In genomic region chr11:68648385-68649148, GRCm38 (mm10) we compare ENCODE assay signal across 21 mouse cellular contexts. TPM values are rescaled to one million over a fixed set of nuclear protein-coding genes. Genes with fewer than 3 reads are reported as not detected.
DNase-seq lines count a peak whose midpoint lies in the region; ATAC-seq and TF ChIP-seq lines count a peak whose summit lies in the region.
"Had no signal": no experiment of that assay in that cellular context is flagged by ENCODE, and none has a peak within 500 bp of the region (broad histone marks: within the 10 kb centered on the region; RNA-seq: fewer than 3 reads in every experiment).

No protein-coding gene starts in this region.

- H3K36me3 ChIP-seq in heart, embryonic 10.5 days: no peaks in the 10 kb centered on the region
- no peaks in the 10 kb centered on the region for H3K36me3 ChIP-seq in lung, embryonic 14.5 days (ENCODE audit: insufficient read depth)
- H3K36me3 ChIP-seq: embryonic facial prominence, embryonic 12.5 days; heart, embryonic 15.5 days; neural tube, embryonic 13.5 days had no signal

- H3K9me3 ChIP-seq in heart, embryonic 10.5 days: no peaks in the 10 kb centered on the region
- no peaks in the 10 kb centered on the region for H3K9me3 ChIP-seq in lung, embryonic 14.5 days (ENCODE audit: low read depth, low read length)
- H3K9me3 ChIP-seq: embryonic facial prominence, embryonic 12.5 days; heart, embryonic 15.5 days; neural tube, embryonic 13.5 days had no signal

- no peak for TF ChIP-seq CTCF in lung, embryonic 14.5 days (IDR thresholded peaks at IDR 0.05; ENCODE audit: low read depth)

- peak overlapping the region; percentile 22; the same call in 1 of the 2 replicates for H3K27ac ChIP-seq in heart, embryonic 10.5 days
- H3K27ac ChIP-seq in lung, embryonic 14.5 days (ENCODE audit: low read depth): peak overlapping the region; percentile 18; the same call in 1 of the 2 replicates
- H3K27ac ChIP-seq: embryonic facial prominence, embryonic 12.5 days; gastrocnemius, adult 2 months; heart, embryonic 15.5 days; liver, embryonic 14.5 days; neural tube, embryonic 13.5 days had no signal

- no peak for DNase-seq in heart, embryonic 10.5 days (ENCODE audit: low spot score)
- DNase-seq in heart, adult 9 months (ENCODE audit: low spot score in 2 of 2): no peak
- no peak for DNase-seq in lung, embryonic 14.5 days
- DNase-seq in lung, adult 18-20 months: no peak
- peak; percentile 23 for DNase-seq in ZHBTc4 (ENCODE audit: low read depth, low spot score)
- peak; percentile 29 for DNase-seq in right cerebral cortex, postnatal 25 days
- no peak for DNase-seq in gastrocnemius, adult 18-20 months (ENCODE audit: low spot score)
- DNase-seq: adrenal gland, postnatal 36 days; B cell, adult 2 months; cerebellum, adult 8-10 months; gastrocnemius, adult 2 months; heart, adult 11 months; kidney, postnatal 10 days; layer of hippocampus, adult 9-11 months; lung, postnatal 4 days had no signal

- WGBS in heart, embryonic 10.5 days: 69% methylated on average over 16 of the region's 16 CpGs
- 62% methylated on average over 16 of the region's 16 CpGs for WGBS in lung, embryonic 14.5 days

- no peak overlapping the region for H3K9ac ChIP-seq in lung, embryonic 14.5 days
- H3K9ac ChIP-seq: embryonic facial prominence, embryonic 12.5 days; heart, embryonic 15.5 days; liver, embryonic 14.5 days; neural tube, embryonic 13.5 days had no signal

- H3K4me2 ChIP-seq in lung, embryonic 14.5 days: no peak overlapping the region
- H3K4me2 ChIP-seq: embryonic facial prominence, embryonic 12.5 days; heart, embryonic 15.5 days; midbrain, embryonic 11.5 days; neural tube, embryonic 13.5 days had no signal

- H3K4me1 ChIP-seq in heart, embryonic 10.5 days: peaks cover 45% of the 10 kb centered on the region
- H3K4me1 ChIP-seq in lung, embryonic 14.5 days (ENCODE audit: insufficient read depth): 0 out of 2 replicates have a peak, but pooled peaks cover 11% of the 10 kb centered on the region
- H3K4me1 ChIP-seq: embryonic facial prominence, embryonic 12.5 days; neural tube, embryonic 13.5 days had no signal

- no peak overlapping the region for H3K4me3 ChIP-seq in heart, embryonic 10.5 days
- no peak overlapping the region for H3K4me3 ChIP-seq in lung, embryonic 14.5 days (ENCODE audit: low read depth, low read length)
- H3K4me3 ChIP-seq: embryonic facial prominence, embryonic 12.5 days; gastrocnemius, adult 2 months; heart, embryonic 15.5 days; neural tube, embryonic 13.5 days had no signal

- H3K27me3 ChIP-seq in heart, embryonic 10.5 days (ENCODE audit: insufficient read depth, poor library complexity, severe bottlenecking): no peaks in the 10 kb centered on the region
- H3K27me3 ChIP-seq in lung, embryonic 14.5 days (ENCODE audit: insufficient read depth, low read length): no peaks in the 10 kb centered on the region
- H3K27me3 ChIP-seq: embryonic facial prominence, embryonic 12.5 days; heart, embryonic 15.5 days; neural tube, embryonic 13.5 days; Patski had no signal

- no peak for ATAC-seq in lung, embryonic 14.5 days (ENCODE audit: insufficient read depth)
- ATAC-seq: Patski had no signal

RNA-seq across cellular contexts. Expression of gene Myh10, which starts 42.8 kb away (rescaled TPM):
- 181 and 184 TPM in 2 replicates for polyA plus RNA-seq in heart, embryonic 10.5 days (2016; fragmentation: Nextera tagmentation; extraction: Ambion mirVana)
- 168 and 179 TPM in 2 replicates for polyA plus RNA-seq in lung, embryonic 14.5 days (2014; fragmentation: Nextera tagmentation; extraction: Ambion mirVana)
- total RNA-seq in gastrocnemius, adult 18-20 months (2021): 10 to 100 TPM; 10.5 to 35.1 TPM

Comparison
In these comparisons a context has a peak if more than half of its experiments do, and no peak if none do; other contexts are left out.
1. DNase-seq: peak in ZHBTc4 (single experiment) and right cerebral cortex, postnatal 25 days (single experiment); none in heart, embryonic 10.5 days (single experiment), heart, adult 9 months (0 of 2), lung, embryonic 14.5 days (single experiment), lung, adult 18-20 months (0 of 2) and gastrocnemius, adult 18-20 months (single experiment).